Mouse (Mus musculus): ENCODE data around the gene Gm21761. TPM values are rescaled to one million over a fixed set of nuclear protein-coding genes. Genes with fewer than 3 reads are reported as not detected.

The Gm21761 gene
- polyA plus RNA-seq, 1 experiment from 2014 or later, result not detected

Other genes with a start within 250 kb of the Gm21761 start
- 102 and 124 TPM in 2 replicates for gene Hmgcs1, start 238.9 kb downstream of the Gm21761 start, polyA plus RNA-seq (2014; fragmentation: Nextera tagmentation; extraction: Ambion mirVana)
- gene Nim1k, start 173.4 kb downstream of the Gm21761 start, polyA plus RNA-seq (2014; fragmentation: Nextera tagmentation; extraction: Ambion mirVana), result 0.73 and 1.0 TPM in 2 replicates
- 23.9 and 26.0 TPM in 2 replicates for gene Zfp131, start 138.4 kb downstream of the Gm21761 start, polyA plus RNA-seq (2014; fragmentation: Nextera tagmentation; extraction: Ambion mirVana)
- gene AF067063, start 99.1 kb downstream of the Gm21761 start, polyA plus RNA-seq (2014; fragmentation: Nextera tagmentation; extraction: Ambion mirVana), result not detected in 2 replicates
- gene D13Ertd608e, start 93.3 kb downstream of the Gm21761 start, polyA plus RNA-seq (2014; fragmentation: Nextera tagmentation; extraction: Ambion mirVana), result not detected in 2 replicates
- gene Tcstv1, start 34.5 kb downstream of the Gm21761 start, polyA plus RNA-seq (2014; fragmentation: Nextera tagmentation; extraction: Ambion mirVana), result not detected in 2 replicates
- not detected in 2 replicates for gene B020031M17Rik, start 21.5 kb upstream of the Gm21761 start, polyA plus RNA-seq (2014; fragmentation: Nextera tagmentation; extraction: Ambion mirVana)
- not detected in 2 replicates for gene Gm36079, start 97.7 kb upstream of the Gm21761 start, polyA plus RNA-seq (2014; fragmentation: Nextera tagmentation; extraction: Ambion mirVana)
- gene Gm21188, start 122.9 kb upstream of the Gm21761 start, polyA plus RNA-seq (2014; fragmentation: Nextera tagmentation; extraction: Ambion mirVana), result not detected in 2 replicates
- not detected in 2 replicates for gene Gm20767, start 211.0 kb upstream of the Gm21761 start, polyA plus RNA-seq (2014; fragmentation: Nextera tagmentation; extraction: Ambion mirVana)
- gene Gm21818, start 243.2 kb upstream of the Gm21761 start, polyA plus RNA-seq (2014; fragmentation: Nextera tagmentation; extraction: Ambion mirVana), result not detected in 2 replicates